Mouse (Mus musculus) forebrain, embryonic 13.5 days (tissue): ENCODE results near the gene Sppl2b. TPM values are rescaled to one million over a fixed set of nuclear protein-coding genes. Genes with fewer than 3 reads are reported as not detected.

Experiments
- ATAC-seq: fragments of 200-750 bp; cut with Nextera tagmentation; 2 replicates; pipeline ENCODE4 v1.8.0; 2017
- H3K27ac ChIP-seq: fragments of 300-500 bp; sonication (generic); 2 replicates; pipeline ENCODE4 v1.5.1; 2015; ENCODE audit warnings: inconsistent platforms, mild to moderate bottlenecking, moderate library complexity
- H3K27me3 ChIP-seq: fragments of 300-500 bp; sonication (generic); 2 replicates; pipeline ENCODE4 v1.6.1; 2015; ENCODE audit warnings: mild to moderate bottlenecking, inconsistent platforms
- H3K36me3 ChIP-seq: fragments of 300-500 bp; sonication (generic); 2 replicates; pipeline ENCODE4 v1.6.1; 2015; ENCODE audit warnings: mild to moderate bottlenecking, inconsistent platforms; ENCODE audit not compliant: poor library complexity, severe bottlenecking
- H3K4me1 ChIP-seq: fragments of 300-500 bp; sonication (generic); 2 replicates; pipeline ENCODE4 v1.6.1; 2015; ENCODE audit warnings: inconsistent platforms
- H3K4me2 ChIP-seq: fragments of 300-500 bp; sonication (generic); 2 replicates; pipeline ENCODE4 v1.6.1; 2015; ENCODE audit warnings: inconsistent platforms, mild to moderate bottlenecking, moderate library complexity
- H3K4me3 ChIP-seq: fragments of 300-500 bp; sonication (generic); 2 replicates; pipeline ENCODE4 v1.5.1; 2015; ENCODE audit warnings: mild to moderate bottlenecking, inconsistent platforms
- H3K9ac ChIP-seq: fragments of 300-500 bp; sonication (generic); 2 replicates; pipeline ENCODE4 v1.6.1; 2015; ENCODE audit warnings: mild to moderate bottlenecking, inconsistent platforms
- H3K9me3 ChIP-seq: fragments of 300-500 bp; sonication (generic); replicated peaks from 2 replicates; pipeline ENCODE4 v1.6.1; 2016; ENCODE audit warnings: inconsistent platforms
- WGBS: fragments of 180-500 bp; shearing (Covaris S2); methylation state at CpG from one replicate; pipeline ENCODE4 v1.1.7; 2015; 5-methylcytosine and 5-hydroxymethylcytosine counted together
- polyA plus RNA-seq: library from polyadenylated mRNA; unstranded; fragments of >200 nt; fragmentation: Nextera tagmentation; extraction: Ambion mirVana; gene quantifications from 2 replicates; pipeline ENCODE4 v1.2.1, GENCODE M21; 2015

Sppl2b gene
- polyA plus RNA-seq, 1 experiment from 2014 or later = 40.1 TPM

DNA sequence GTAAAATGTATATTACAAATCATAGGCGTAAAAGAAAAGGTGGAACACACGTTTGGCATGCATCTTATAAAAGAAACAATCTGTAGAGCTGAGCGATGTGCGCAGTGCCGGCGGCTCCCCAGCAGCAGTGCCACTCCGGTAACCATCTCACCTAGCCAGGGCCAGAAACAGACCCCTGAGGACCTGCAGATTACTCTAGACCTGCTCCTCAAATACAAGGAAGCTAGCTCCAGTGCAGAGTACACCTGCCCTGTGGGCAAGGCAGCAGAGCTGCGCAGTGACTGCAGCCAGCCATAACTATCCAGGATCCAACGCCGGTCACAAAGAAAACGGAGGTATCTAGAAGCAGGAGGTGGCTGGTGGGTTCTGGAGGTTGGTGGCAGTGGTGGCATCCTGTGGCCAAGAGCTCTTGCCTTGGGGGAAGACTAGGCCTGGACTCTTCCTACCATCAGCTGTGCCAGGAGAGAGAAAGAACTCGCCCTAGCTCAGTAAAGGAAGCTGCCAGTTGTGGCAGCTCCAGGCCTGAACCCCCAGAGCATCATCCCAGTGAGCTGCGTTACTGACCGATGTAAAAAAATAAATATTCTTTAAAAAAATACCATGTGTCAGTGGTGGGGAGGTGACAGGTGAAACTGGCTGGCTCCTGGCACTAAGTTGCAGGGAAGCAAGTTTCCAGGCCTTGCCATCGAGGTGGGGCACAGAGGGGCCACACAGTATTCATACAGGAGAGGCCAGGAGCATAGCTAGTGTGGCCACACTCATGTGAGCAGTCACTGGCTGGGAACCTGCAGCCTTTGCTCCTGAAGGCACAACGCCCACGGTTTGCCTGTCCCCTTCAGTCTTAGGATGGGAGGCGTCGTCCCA lies 46.6 kb downstream of the Sppl2b start:
- Histone ChIP-seq H3K27me3 (no peaks in the 10 kb centered on the region), H3K27ac (peak overlapping the region; percentile 35; the same call in 1 of the 2 replicates), H3K4me2 (peak overlapping the region; percentile 43), H3K36me3 (peaks cover 73% of the 10 kb centered on the region), H3K4me3 (peak overlapping the region; percentile 79; the same call in 1 of the 2 replicates), H3K9me3 (no peaks in the 10 kb centered on the region), H3K4me1 (peaks cover 24% of the 10 kb centered on the region), H3K9ac (0 out of 2 replicates have a peak overlapping the region, but pooled peaks have one; percentile 28)
- ATAC-seq = no peak
- WGBS = 89% methylated on average over 19 of the region's 19 CpGs

GRCm38 (mm10) chr10:80902273-80902940 lies 47.3 kb downstream of the Sppl2b start:
- Histone ChIP-seq H3K4me3 (no peak overlapping the region), H3K27ac (no peak overlapping the region), H3K27me3 (no peaks in the 10 kb centered on the region), H3K9ac (no peak overlapping the region), H3K4me2 (no peak overlapping the region), H3K9me3 (no peaks in the 10 kb centered on the region), H3K36me3 (peaks cover 77% of the 10 kb centered on the region), H3K4me1 (peaks cover 24% of the 10 kb centered on the region)
- WGBS = 94% methylated on average over 9 of the region's 9 CpGs
- ATAC-seq = no peak

GRCm38 (mm10) chr10:80903282-80903681 lies 48.2 kb downstream of the Sppl2b start:
- H3K9me3 ChIP-seq = no peaks in the 10 kb centered on the region
- no peaks in the 10 kb centered on the region for H3K27me3 ChIP-seq
- no peak overlapping the region for H3K27ac ChIP-seq
- peaks cover 18% of the 10 kb centered on the region for H3K4me1 ChIP-seq
- H3K4me2 ChIP-seq = no peak overlapping the region
- no peak overlapping the region for H3K4me3 ChIP-seq
- peaks cover 77% of the 10 kb centered on the region for H3K36me3 ChIP-seq
- no peak for ATAC-seq
- H3K9ac ChIP-seq = no peak overlapping the region
- WGBS = 91% methylated on average over 10 of the region's 10 CpGs

- H3K4me3 ChIP-seq = no peak overlapping the region
- H3K27me3 ChIP-seq = no peaks in the 10 kb centered on the region
- H3K4me2 ChIP-seq = no peak overlapping the region
- no peak for ATAC-seq
- peaks cover 9% of the 10 kb centered on the region for H3K4me1 ChIP-seq
- H3K36me3 ChIP-seq = peaks cover 77% of the 10 kb centered on the region
- no peaks in the 10 kb centered on the region for H3K9me3 ChIP-seq
- H3K27ac ChIP-seq = no peak overlapping the region
- WGBS = 90% methylated on average over 28 of the region's 28 CpGs
- no peak overlapping the region for H3K9ac ChIP-seq
These were observed 49.1 kb downstream of the Sppl2b start for GRCm38 (mm10) chr10:80904004-80904693.

- Histone ChIP-seq H3K27me3 (no peaks in the 10 kb centered on the region), H3K36me3 (peaks cover 80% of the 10 kb centered on the region), H3K9ac (no peak overlapping the region), H3K4me1 (peaks cover 3% of the 10 kb centered on the region), H3K9me3 (no peaks in the 10 kb centered on the region), H3K27ac (no peak overlapping the region), H3K4me2 (no peak overlapping the region), H3K4me3 (no peak overlapping the region)
- 96% methylated on average over 11 of the region's 11 CpGs for WGBS
- ATAC-seq = no peak
These were observed 49.6 kb downstream of the Sppl2b start for GRCm38 (mm10) chr10:80904709-80905108.

- H3K36me3 ChIP-seq = peaks cover 94% of the 10 kb centered on the region
- H3K4me3 ChIP-seq = no peak overlapping the region
- no peak for ATAC-seq
- no peak overlapping the region for H3K27ac ChIP-seq
- no peaks in the 10 kb centered on the region for H3K9me3 ChIP-seq
- H3K9ac ChIP-seq = no peak overlapping the region
- H3K4me2 ChIP-seq = no peak overlapping the region
- H3K4me1 ChIP-seq = no peaks in the 10 kb centered on the region
- WGBS = 98% methylated on average over 22 of the region's 22 CpGs
- H3K27me3 ChIP-seq = no peaks in the 10 kb centered on the region
These were observed 54.5 kb downstream of the Sppl2b start for GRCm38 (mm10) chr10:80909375-80910162.

DNA sequence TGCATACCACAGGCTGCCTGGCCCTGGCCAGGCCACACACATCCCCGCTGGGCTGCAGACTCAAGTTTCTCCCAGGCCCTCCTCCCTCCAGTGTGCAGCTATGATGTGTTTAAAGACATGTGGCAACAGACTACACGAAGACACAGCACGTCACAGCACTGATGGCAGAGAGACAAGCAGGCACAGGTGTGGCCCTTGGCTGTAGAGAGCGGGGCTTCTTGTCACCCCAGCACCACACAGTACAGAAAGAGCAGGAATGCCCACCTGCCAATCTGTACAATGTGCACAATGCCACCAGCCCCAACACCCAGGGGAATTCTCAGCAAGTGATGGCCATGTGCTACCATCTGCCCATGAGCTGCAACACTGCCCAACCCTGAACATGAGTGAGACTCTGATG lies 56.3 kb downstream of the Sppl2b start:
- Histone ChIP-seq H3K9me3 (no peaks in the 10 kb centered on the region), H3K4me1 (peaks cover 11% of the 10 kb centered on the region), H3K27me3 (no peaks in the 10 kb centered on the region), H3K36me3 (peaks cover 85% of the 10 kb centered on the region), H3K4me3 (no peak overlapping the region), H3K9ac (no peak overlapping the region), H3K27ac (no peak overlapping the region), H3K4me2 (no peak overlapping the region)
- no peak for ATAC-seq
- over 99% methylated on average over 4 of the region's 4 CpGs for WGBS

DNA sequence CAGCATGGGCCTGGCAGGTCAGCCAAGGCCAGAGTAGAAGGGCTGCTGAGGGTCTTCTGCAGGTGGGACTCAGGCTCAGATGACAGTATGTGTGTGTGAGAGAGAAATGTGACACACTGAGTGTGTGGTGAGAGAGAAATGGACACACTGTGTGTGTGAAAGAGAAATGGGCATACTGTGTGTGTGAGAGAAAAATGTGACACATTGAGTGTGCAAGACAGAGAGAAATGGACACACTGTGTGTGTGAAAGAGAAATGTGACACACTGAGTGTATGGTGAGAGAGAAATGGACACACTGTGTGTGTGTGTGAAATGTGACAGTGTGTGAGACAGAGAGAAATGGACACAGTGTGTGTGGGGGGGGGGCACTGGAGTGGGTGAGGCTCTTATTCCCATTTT lies 56.8 kb downstream of the Sppl2b start:
- ATAC-seq = no peak
- Histone ChIP-seq H3K27ac (no peak overlapping the region), H3K4me1 (peaks cover 16% of the 10 kb centered on the region), H3K9me3 (no peaks in the 10 kb centered on the region), H3K4me2 (no peak overlapping the region), H3K27me3 (no peaks in the 10 kb centered on the region), H3K9ac (no peak overlapping the region), H3K36me3 (peaks cover 82% of the 10 kb centered on the region), H3K4me3 (no peak overlapping the region)

DNA sequence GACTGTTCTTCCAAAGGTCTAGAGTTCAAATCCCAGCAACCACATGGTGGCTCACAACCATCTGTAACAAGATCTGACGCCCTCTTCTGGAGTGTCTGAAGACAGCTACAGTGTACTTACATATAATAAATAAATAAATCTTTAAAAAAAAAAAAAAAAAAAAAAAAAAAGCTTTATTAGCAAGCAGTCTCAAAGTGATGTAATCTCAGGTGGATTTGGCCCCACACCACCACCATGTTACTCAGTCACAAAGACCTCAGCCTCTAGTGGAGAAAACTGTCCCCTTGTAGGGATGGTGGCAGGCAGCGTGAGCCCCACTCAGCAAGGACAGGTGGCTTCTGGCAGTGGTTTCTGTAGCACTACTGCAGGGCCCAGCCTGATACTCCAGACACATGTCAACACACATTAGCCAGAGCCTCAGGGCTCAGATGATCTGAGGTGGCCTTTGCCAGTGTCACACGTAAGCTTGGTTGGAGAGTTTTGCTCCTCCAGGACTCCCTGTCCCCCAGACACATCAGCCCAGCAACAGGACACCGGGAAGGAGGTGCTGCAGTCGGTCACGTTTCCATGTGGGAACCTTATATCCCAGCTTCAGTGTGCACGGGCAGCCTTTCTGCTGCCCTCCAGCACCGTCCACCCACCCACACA lies 58.4 kb downstream of the Sppl2b start:
- Histone ChIP-seq H3K36me3 (peaks cover 66% of the 10 kb centered on the region), H3K27ac (no peak overlapping the region), H3K4me2 (no peak overlapping the region), H3K27me3 (no peaks in the 10 kb centered on the region), H3K9me3 (no peaks in the 10 kb centered on the region), H3K9ac (no peak overlapping the region), H3K4me1 (peaks cover 23% of the 10 kb centered on the region), H3K4me3 (no peak overlapping the region)
- ATAC-seq = no peak
- 91% methylated on average over 7 of the region's 8 CpGs for WGBS

DNA sequence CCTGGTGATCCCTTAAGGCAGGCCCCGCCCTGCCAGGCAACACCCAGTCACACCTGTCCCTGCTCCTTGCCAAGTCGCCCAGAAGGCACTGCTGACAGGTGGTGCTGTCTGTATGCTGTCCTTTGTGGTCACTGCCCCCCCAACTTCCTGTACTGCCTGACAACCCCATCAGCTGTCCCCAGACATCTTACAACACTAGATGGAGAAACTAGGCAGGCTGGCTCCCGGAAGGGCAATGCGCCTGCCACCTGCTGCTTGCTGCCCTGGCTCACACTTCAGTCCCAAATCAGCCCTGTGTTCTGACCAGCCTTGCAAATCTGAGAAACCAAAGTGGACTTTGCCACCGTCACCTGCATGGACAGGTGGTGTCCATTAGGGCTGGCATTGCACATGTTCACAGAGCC lies 59.2 kb downstream of the Sppl2b start:
- Histone ChIP-seq H3K9me3 (no peaks in the 10 kb centered on the region), H3K27ac (no peak overlapping the region), H3K9ac (no peak overlapping the region; the same call in 1 of the 2 replicates), H3K27me3 (no peaks in the 10 kb centered on the region), H3K4me1 (peaks cover 23% of the 10 kb centered on the region), H3K4me2 (no peak overlapping the region), H3K36me3 (peaks cover 58% of the 10 kb centered on the region), H3K4me3 (no peak overlapping the region)
- 91% methylated on average over 5 of the region's 5 CpGs for WGBS
- no peak for ATAC-seq

GRCm38 (mm10) chr10:80915260-80915659 lies 60.2 kb downstream of the Sppl2b start:
- Histone ChIP-seq H3K27ac (no peak overlapping the region), H3K4me2 (no peak overlapping the region), H3K4me1 (peaks cover 23% of the 10 kb centered on the region), H3K9me3 (no peaks in the 10 kb centered on the region), H3K27me3 (no peaks in the 10 kb centered on the region), H3K36me3 (peaks cover 48% of the 10 kb centered on the region), H3K9ac (no peak overlapping the region), H3K4me3 (no peak overlapping the region)
- ATAC-seq = no peak
- WGBS = 88% methylated on average over 2 of the region's 2 CpGs
